Mouse (Mus musculus) layer of hippocampus, adult 18-20 months (tissue): ENCODE measurements around the gene Cox6a2. TPM values are rescaled to one million over a fixed set of nuclear protein-coding genes. Genes with fewer than 3 reads are reported as not detected.
"Not testable (repeated sequence)": the region's sequence is repeated elsewhere in the genome, so short reads cannot be mapped to it uniquely, and the experiment has no call there.

Experiments
- DNase-seq, 2 experiments: peaks; one replicate each; pipeline ENCODE4 v3.0.0; 2022; ENCODE audit warnings: low spot score in 2 of 2
- total RNA-seq, 2 experiments: library from RNA; stranded (reverse); gene quantifications; 2 replicates each; pipeline ENCODE4 v1.2.3; 2021

Cox6a2 gene
- total RNA-seq, 2 experiments from 2014 or later, result 4.7 TPM

GRCm38 (mm10) chr7:128235481-128235880, 29.3 kb upstream of the Cox6a2 start:
- DNase-seq, result no peak

- DNase-seq, result no peak
These were observed 28.6 kb upstream of the Cox6a2 start for GRCm38 (mm10) chr7:128234796-128235195.

GRCm38 (mm10) chr7:128231741-128232140, 25.6 kb upstream of the Cox6a2 start:
- DNase-seq, result no peak

GRCm38 (mm10) chr7:128220936-128221335, 14.7 kb upstream of the Cox6a2 start:
- no peak for DNase-seq

DNA sequence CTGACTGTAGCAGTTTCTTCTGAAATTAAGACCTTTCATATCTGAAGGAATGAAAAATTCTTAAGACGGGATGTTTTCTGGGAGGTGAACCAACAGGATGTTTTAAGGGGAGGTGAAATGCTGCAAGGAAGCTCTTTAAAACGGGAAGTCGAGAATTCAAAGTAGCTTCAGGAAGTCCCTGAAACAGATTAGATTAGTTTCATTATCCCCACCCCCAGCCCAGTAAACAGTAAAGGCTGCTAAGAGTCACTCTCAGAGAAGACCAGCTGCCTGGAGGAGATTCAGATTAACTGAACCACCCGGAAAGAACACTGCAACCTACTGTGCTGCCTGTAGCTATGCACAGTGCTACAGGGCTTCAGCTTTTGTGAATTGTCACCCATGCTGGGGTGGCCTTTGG, 13.8 kb upstream of the Cox6a2 start:
- no peak for DNase-seq

DNA sequence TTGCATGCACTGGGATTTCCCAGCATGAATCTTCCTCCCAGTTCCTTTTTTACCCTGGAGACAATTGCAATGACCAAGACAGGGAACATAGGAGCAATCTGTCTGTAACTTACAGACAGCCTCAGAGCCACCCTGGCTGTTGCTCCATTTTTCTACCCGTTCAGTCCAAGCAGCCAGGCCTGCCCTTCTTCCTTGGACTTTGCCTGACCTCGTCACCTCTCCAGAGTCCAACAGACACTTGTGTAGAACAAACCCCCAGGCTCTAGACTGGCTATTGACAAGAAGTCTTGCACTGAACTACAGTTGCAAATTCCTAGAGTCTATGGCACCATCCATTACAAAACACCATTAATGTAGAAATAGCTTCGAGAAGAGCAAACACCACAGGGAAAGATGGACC, 3.6 kb upstream of the Cox6a2 start:
- no peak for DNase-seq

DNA sequence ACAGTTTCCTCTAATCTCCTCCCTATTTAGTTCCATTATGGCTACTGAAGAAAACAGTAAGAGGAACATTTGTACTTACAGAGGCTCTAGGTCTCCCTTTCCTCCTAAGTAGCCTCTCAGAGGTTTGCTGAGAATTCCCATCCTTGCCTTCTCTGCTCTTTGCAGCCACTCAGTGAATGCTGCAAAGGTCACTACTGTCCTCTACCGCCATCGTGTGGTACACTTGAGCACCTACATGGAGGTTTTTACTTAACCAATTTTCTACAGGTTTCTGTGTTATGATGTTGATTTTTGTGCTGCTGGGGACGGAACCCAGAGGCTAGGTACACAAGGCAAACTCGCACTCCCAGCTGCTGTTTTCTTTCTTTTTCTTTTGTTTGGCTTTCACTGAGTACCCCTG, 2.0 kb upstream of the Cox6a2 start:
- DNase-seq, result peak; percentile 22 to 65

GRCm38 (mm10) chr7:128205695-128206094, 492 bp downstream of the Cox6a2 start:
- DNase-seq, result no peak

DNA sequence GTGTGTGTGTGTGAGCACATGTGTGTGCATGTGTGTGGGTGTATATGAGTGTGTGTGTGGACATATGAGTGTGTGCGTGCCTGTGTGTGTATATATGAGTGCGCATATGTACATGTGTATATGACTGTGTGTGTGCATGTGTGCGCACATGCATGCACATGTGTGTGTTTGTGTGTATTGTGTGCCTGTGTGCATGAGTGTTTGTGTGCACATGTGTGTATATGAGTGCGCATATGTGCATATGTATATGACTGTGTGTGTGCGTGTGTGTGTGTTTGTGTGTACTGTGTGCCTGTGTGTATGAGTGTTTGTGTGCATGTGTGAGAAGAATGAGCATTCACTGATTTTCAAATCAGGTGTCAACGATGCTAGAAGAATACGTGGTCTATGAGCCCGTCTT, 2.0 kb downstream of the Cox6a2 start:
- DNase-seq, result no peak

DNA sequence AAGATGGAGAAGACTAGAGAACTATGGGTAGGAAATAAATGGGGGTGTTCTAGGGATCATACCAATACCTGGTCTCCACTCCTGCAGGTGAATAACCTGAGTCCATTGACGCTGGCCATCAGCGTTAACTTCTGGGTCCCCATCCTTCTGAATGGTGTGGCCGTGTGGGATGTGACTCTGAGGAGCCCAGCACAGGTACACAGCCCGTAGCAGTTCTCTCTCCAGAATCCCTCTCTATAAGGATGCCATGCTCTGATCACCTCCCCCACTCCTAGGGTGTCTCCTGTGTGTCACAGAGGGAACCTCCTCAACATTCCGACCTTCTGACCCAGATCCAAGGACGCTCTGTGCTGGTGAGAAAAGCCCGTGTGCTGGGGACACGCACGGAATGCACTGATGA, 3.1 kb downstream of the Cox6a2 start:
- no peak for DNase-seq

DNA sequence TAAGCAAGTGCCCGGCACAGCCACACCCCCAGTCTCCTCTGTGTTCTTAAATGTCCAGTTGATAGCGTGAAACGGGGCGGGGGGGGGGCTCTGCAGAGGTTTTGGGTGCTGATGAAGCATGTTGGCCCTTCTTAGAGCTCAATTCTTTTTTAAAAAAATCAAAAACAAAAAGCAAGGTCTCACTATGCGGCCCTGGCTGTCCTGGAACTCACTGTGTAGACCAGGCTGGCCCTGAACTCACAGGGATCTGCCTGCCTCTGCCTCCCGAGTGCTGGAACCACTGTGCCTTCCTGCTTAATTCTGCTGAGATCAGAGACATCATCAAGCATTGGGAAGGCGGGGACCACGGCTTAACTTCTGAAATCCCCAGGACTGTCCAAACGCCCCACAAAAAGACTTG, 4.6 kb downstream of the Cox6a2 start:
- no peak for DNase-seq

GRCm38 (mm10) chr7:128181691-128182090, 24.5 kb downstream of the Cox6a2 start:
- no peak for DNase-seq

- DNase-seq, result no peak
These were observed 25.6 kb downstream of the Cox6a2 start for GRCm38 (mm10) chr7:128180546-128180945.

- no peak for DNase-seq
These were observed 26.1 kb downstream of the Cox6a2 start for GRCm38 (mm10) chr7:128180126-128180525.

DNA sequence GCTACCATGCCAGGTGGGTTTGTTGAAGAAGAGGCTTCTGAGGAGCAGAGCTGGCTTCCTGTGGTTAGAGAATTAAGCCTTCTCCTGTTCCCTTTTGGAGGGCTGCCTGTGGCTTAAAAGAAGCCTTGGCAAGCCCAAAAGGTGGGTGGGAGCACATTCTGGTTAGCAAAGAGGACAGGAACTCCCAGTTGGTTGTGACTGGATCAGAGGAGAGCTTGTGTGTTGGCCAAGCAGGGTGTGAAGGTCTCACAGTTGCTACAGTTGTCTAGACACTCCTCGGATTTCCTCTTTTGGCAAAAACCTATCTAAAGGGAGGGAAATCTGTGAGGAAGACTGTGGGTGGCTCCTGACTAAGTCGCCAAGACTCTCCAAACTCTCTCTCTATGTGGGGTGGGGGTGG, 27.8 kb downstream of the Cox6a2 start:
- DNase-seq, result peak in 1 of 2 experiments; percentile 7

GRCm38 (mm10) chr7:128169996-128170395, 36.2 kb downstream of the Cox6a2 start:
- DNase-seq, result no peak

GRCm38 (mm10) chr7:128166391-128166790, 39.8 kb downstream of the Cox6a2 start:
- DNase-seq, result no peak

GRCm38 (mm10) chr7:128164001-128164400, 42.2 kb downstream of the Cox6a2 start:
- DNase-seq, result no peak

DNA sequence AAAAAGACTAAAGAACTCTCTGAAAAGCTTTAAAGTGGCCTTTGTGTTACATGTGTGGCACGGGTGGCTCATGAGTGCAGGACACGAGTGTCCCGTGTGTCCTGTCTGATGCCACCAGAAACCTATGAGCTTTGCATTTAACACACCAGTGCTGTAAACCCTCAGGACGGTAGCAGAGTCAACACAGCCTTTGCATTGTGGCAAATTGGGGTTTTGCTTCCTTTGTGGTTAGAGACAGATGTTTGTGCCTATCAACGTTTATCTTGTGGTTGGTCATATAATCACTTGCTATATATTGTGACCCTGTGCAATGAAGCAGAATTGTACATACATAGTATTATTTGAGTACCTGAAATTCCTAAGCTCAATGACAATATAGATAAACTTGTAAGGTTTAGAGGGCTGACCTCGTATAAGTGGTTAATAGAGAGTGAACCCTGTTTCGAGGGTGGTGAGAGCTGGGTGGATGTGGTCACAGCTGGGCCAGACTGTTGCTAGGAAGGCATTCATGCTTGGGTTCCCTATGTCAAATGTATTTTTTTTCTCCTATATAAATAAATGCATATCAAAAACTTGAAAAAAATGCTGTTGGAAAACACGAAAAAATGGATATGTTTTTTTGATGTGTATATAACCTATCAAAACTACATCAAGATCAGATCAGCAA, 47.4 kb downstream of the Cox6a2 start:
- not testable (repeated sequence) for DNase-seq
